21 mouse cellular contexts compared by ENCODE assay signal in genomic region chr2:34599606-34600255, GRCm38 (mm10).
DNase-seq lines count a peak whose midpoint lies in the region; ATAC-seq and TF ChIP-seq lines count a peak whose summit lies in the region.
"Had no signal": no experiment of that assay in that cellular context is flagged by ENCODE, and none has a peak within 500 bp of the region (broad histone marks: within the 10 kb centered on the region; RNA-seq: fewer than 3 reads in every experiment).

No protein-coding gene starts in this region.

- ATAC-seq in hindbrain, postnatal 0 days = no peak
- peak; percentile 97 for ATAC-seq in common myeloid progenitor, adult 5-6 weeks (replicated peaks; ENCODE audit: low read depth, poor library complexity, severe bottlenecking)
- peak; percentile 81 for ATAC-seq in megakaryocyte progenitor cell, adult 5-6 weeks (replicated peaks; ENCODE audit: poor library complexity)
- ATAC-seq: forebrain, postnatal 0 days; intestine, embryonic 16.5 days had no signal

- 72% methylated on average over 5 of the region's 5 CpGs for WGBS in hindbrain, embryonic 10.5 days
- WGBS in hindbrain, postnatal 0 days = 73% methylated on average over 5 of the region's 5 CpGs

- H3K4me1 ChIP-seq in hindbrain, embryonic 10.5 days (replicated peaks) = peaks cover 54% of the 10 kb centered on the region
- no peaks in the 10 kb centered on the region; the same call in 1 of the 2 replicates for H3K4me1 ChIP-seq in hindbrain, postnatal 0 days (ENCODE audit: insufficient read depth, low read length)

- TF ChIP-seq CTCF in hindbrain, postnatal 0 days (IDR thresholded peaks at IDR 0.05; ENCODE audit: low read depth) = no peak

- H3K9me3 ChIP-seq in hindbrain, embryonic 10.5 days = no peaks in the 10 kb centered on the region
- no peaks in the 10 kb centered on the region for H3K9me3 ChIP-seq in hindbrain, postnatal 0 days (ENCODE audit: low read length)
- H3K9me3 ChIP-seq: embryonic facial prominence, embryonic 12.5 days; forebrain, embryonic 12.5 days; heart, embryonic 15.5 days; hindbrain, embryonic 12.5 days; kidney, embryonic 15.5 days had no signal

- no peak overlapping the region for H3K4me3 ChIP-seq in hindbrain, embryonic 10.5 days
- H3K4me3 ChIP-seq in hindbrain, postnatal 0 days (ENCODE audit: low read length) = no peak overlapping the region
- H3K4me3 ChIP-seq: embryonic facial prominence, embryonic 12.5 days; forebrain, embryonic 12.5 days; heart, adult 2 months; heart, embryonic 15.5 days; hindbrain, embryonic 12.5 days; kidney, embryonic 15.5 days had no signal

- H3K9ac ChIP-seq in hindbrain, postnatal 0 days (replicated peaks; ENCODE audit: low read length) = no peak overlapping the region
- H3K9ac ChIP-seq: embryonic facial prominence, embryonic 12.5 days; forebrain, embryonic 12.5 days; forebrain, postnatal 0 days; heart, embryonic 15.5 days; hindbrain, embryonic 12.5 days; kidney, embryonic 15.5 days had no signal

- peaks cover 7% of the 10 kb centered on the region for H3K27me3 ChIP-seq in hindbrain, embryonic 10.5 days (ENCODE audit: insufficient read depth, poor library complexity, severe bottlenecking)
- H3K27me3 ChIP-seq in hindbrain, postnatal 0 days (ENCODE audit: insufficient read depth, low read length) = no peaks in the 10 kb centered on the region
- H3K27me3 ChIP-seq: heart, embryonic 15.5 days; hindbrain, embryonic 12.5 days; kidney, embryonic 15.5 days had no signal

- DNase-seq in adrenal gland, postnatal 14 days = peak; percentile 37
- no peak for DNase-seq in adrenal gland, postnatal 10 days
- DNase-seq in hindbrain, embryonic 10.5 days (ENCODE audit: low spot score) = no peak
- DNase-seq in hindbrain, postnatal 0 days (ENCODE audit: low spot score) = no peak
- DNase-seq in right cerebral cortex, postnatal 25 days = no peak
- DNase-seq: cerebellum, adult 2 months; cerebellum, postnatal 10 days; embryo, embryonic 11 days; forebrain, postnatal 0 days; gastrocnemius, postnatal 36 days; heart, adult 2 months; kidney, adult 2 months had no signal

- no peak overlapping the region for H3K4me2 ChIP-seq in hindbrain, postnatal 0 days (ENCODE audit: low read depth, low read length)
- H3K4me2 ChIP-seq: embryonic facial prominence, embryonic 12.5 days; forebrain, embryonic 12.5 days; heart, embryonic 11.5 days; heart, embryonic 15.5 days; hindbrain, embryonic 12.5 days; kidney, embryonic 15.5 days had no signal

- H3K36me3 ChIP-seq in hindbrain, embryonic 10.5 days = peaks cover 17% of the 10 kb centered on the region
- H3K36me3 ChIP-seq in hindbrain, postnatal 0 days (ENCODE audit: insufficient read depth, low read length) = no peaks in the 10 kb centered on the region; the same call in 1 of the 2 replicates
- H3K36me3 ChIP-seq: heart, embryonic 15.5 days; hindbrain, embryonic 12.5 days had no signal

- H3K27ac ChIP-seq in hindbrain, embryonic 10.5 days = 0 out of 2 replicates have a peak overlapping the region, but pooled peaks have one; percentile 36
- H3K27ac ChIP-seq in hindbrain, postnatal 0 days = no peak overlapping the region
- H3K27ac ChIP-seq: embryonic facial prominence, embryonic 12.5 days; forebrain, embryonic 12.5 days; heart, adult 2 months; heart, embryonic 15.5 days had no signal
